Mouse (Mus musculus): ENCODE data around the gene Palld.

The Palld gene

DNA sequence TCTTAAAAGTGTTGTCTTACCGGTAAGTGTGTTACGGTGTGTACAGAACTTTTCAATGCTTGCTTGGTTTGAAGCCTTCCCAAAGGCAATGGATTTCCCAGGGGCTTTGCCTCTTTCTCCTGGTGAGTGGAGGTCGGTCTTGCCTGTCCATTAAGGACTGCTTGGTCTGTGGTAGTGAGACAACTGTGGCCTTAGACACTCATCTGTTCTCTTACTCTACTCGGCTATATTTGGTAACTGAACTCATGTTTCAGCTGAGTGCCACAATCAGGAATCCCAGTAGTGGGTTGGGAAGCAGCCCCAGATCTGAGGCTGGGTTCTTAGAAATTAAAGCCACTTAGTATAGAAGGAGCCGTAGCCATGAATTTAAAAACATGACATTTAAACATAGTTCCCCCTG lies at the start of gene Palld:
Gene Palld (minus strand): TSS at position 170 of the 400 bp plus-strand sequence.
- DNase-seq = no peak

DNA sequence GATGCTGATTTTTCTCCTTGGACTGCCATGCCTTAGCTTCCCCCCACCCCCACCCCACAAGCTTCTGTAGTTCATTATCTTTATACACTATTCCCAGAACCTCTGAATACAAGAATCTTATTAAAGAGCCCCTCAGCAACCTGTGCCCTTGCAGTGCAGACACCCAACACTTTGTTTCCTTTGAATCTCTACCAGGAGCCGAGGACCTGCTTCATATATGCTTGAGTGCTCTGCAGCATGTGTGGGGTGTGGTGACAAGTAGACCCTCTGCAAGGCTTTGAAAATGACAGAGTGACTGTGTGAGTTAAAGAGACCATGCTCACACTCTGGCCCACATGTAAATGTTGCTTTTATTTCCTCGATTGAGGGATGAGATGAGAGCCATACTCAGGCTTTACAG lies 35.1 kb upstream of the Palld start:
- no peak for DNase-seq

DNA sequence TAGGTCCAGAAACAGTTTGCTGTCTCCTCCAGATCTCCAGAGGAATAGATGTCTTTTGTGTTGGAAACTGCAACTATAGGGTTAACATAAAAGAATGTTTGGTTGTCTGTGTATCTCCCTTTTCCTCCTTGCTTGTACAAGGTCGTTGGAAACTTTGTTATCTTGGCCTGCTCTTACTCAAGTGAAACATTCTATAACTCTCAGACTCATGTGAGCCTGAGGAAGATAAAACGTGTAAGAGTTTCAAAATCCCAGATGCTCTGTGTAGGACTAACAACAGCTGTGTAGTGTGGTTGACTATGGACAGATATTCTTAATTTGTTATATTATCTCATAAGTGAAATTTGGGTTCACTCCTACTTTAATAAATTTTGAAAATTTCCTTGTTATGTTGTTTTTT lies 30.8 kb upstream of the Palld start:
- DNase-seq = no peak

DNA sequence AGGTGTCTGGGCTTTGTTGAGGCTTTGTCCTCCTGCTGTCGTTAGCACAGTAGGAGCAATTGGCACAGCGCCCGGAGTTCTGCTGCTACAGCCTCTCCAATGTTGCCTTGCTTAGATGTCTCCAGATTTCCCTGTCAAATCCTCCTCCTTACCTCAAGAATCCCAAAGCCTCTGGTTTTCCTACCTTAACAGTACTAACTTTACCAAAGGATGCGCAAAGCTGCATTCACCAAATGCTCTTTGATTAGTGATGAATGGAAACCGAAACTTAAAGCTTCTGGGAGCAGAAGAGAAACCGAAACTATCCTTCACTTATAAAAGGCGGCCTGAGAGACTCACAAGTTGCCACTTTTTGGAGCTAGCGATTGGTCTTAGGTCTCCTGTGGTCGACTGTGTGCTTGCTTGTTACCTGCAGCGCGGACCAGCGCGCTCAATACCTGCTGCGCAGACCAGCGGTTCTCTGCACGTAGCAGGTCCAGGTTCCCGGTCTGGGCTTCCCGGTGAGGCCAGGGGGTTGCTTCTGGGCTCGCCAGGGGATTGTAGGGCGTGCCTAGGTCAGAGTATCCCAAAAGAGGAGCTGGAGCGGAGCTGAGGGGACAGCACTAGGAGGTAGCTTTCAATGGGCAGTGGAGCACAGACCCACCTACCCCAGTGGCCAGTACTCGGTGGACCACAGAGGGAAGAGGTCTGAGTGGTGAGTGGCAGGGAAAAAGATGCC lies 25.4 kb upstream of the Palld start, which contains the start of gene Ddx60:
Gene Ddx60 (plus strand): TSS at position 311 of the 718 bp plus-strand sequence.
- peak; percentile 23 to 33 for DNase-seq

DNA sequence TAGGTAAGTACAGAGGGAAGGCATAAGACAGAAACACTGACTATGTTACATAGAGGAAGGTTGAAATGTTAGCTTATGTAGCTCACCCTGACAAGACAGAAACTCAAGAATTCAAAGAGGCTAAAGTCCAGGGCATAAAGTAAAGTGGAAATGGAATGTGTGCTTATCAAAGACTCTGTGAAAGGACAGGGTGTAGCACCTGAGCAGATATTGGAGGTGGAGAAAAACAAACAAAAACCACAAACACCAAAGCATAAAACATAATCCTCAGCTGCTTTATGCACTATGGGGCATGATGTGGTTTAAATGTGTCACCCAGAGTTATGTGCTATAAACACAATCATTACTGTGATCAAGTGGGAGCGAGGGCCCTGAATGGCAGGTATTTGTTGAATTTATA lies 22.0 kb upstream of the Palld start:
- no peak for DNase-seq

DNA sequence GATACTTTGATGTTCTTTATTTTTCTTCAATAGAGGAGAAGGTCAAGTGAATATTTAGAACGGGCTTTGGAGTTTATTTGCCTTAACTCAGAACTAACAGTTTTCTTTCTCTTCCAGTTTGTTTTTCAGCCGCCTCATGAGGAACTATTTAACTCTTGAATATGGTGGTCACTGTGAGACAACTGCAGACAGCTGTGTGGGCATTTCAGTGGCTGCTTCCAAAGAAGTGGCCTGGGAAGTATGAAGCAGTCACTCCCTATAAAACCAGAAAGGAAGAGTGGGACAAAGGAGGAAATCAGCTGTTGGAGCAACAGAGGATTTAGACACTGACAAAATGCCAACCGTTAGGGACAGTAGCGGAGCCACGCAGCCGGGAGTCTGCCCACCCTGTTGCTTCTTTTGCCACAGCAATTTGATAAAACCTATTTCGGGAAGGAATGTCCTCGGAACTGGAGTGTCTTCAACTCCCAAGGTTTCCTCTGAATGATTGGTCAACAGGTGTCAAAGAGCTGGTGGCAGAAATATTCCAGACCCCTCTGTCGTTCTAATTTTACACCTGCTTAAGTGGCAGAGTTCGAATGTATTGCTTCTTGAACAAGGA lies 19.1 kb upstream of the Palld start:
- no peak for DNase-seq

DNA sequence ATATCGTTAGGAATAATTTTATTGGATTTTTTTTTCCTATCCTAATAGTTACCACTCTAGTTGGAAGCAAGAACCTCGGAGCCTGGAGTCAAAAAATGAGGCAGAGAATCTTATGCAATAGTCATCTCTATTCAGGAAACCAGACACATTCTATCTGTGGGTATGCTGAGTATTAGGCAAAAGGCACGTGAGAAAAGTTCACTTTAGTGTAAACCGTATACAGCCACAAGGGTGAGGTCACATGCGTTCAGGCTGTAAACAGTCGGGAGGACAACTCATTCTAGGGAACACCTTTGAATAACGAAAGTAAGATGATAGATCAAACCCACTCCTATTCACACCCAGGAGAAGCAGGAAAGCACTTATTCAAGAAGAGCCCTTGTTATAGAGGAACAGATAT lies 17.9 kb upstream of the Palld start:
- no peak for DNase-seq

DNA sequence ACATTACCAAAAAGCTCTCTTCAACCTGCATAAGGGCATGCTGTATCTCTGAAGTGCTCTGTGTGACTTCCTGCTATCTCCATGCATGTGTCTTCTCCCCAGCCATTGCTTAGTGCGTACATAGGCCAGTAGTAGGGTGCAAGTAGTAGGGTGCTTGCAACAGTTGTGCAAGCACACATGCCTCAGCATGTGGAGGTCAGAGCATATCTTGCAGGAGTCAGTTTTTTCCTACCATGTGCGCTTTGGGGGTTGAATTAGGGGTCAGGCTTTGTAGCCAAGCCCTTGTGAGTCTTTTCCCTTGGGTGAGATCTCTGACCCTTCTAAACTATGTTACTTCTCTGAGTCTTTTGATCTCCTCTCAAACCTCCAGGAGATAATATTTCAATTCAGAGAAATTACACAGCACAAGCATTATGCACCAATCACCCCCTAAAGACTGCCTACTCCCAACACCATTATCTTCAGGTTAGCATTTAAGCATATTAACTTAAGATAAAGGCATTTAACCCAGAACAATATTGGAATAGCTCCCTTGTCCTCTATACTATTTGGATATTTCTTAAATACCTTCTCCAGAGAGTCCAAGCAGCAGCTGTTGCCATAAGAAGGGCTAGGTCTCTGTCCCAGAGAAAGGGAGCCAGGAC lies 16.8 kb upstream of the Palld start:
- DNase-seq = no peak

DNA sequence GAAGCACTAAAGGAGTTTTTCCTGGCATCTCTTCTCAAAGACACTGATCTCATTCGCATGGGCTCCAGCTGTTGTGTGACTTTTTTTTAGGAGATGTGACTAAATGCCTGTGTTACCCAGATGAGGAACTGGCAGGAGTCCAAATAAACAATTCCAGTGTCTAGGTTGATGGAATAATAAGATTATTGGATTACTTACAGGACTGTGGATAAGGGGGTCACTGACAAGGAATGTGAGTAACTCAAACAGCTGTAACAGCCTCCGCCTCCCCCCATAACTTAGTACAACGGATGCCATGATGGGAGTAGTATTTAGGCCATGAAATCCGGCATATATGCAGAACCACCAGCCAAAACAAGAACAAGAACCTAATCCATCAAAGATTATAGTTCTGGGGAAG lies 14.8 kb upstream of the Palld start:
- no peak for DNase-seq

DNA sequence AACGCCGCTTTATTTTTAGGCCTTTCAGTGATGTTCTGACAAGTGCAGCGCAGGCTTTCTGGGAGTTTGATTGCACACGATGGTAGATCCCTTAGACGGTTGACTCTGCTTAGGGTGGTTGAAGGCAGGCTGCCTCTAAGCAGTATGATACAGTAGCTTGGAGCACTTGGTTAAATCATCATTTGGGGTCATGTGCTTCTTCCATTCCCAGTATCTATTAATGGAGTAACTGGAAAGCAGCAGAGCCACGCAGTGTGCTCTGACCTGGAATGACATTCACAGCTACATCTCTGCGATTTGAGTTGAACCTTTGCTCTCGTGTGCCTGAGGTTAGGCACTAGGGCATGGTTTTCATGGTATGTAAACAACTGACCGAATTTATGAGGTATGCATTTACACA lies 11.5 kb upstream of the Palld start:
- DNase-seq = no peak

DNA sequence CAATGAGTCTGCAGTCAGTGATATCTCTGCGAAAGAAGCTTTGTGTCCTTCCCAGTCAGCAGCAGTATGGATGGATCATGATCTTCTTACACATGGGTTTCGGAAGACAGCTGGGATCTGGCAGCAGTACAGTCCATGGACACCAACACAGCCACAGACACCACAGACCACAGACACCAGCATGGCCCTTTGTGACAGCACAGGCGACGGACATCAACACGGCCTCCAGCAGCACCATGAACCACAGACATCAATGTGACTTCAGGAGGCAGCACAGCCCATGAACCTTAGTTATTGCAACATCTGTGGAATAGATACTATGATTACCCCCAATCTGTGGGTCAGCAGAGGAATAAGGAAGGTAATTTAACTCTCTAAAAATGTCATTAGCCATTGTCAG lies 10.3 kb upstream of the Palld start:
- no peak for DNase-seq

DNA sequence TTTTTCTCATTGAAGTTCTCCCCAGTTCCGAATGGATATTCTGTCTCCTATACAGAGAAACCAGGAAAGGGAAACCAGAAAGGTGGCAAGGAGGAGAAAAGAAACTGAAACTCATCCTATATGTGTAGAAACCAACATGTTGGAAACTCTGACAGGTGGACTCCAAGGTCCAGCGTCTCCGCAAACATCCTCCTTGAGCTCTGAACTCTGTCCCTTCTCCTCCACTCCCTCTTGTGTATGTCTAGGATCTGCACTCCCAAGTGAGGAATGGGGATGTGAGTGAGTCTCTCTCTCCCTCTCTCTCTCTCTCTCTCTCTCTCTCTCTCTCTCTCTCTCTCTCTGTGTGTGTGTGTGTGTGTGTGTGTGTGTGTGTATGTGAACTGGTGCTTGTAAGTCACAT lies 6.8 kb upstream of the Palld start:
- no peak for DNase-seq

DNA sequence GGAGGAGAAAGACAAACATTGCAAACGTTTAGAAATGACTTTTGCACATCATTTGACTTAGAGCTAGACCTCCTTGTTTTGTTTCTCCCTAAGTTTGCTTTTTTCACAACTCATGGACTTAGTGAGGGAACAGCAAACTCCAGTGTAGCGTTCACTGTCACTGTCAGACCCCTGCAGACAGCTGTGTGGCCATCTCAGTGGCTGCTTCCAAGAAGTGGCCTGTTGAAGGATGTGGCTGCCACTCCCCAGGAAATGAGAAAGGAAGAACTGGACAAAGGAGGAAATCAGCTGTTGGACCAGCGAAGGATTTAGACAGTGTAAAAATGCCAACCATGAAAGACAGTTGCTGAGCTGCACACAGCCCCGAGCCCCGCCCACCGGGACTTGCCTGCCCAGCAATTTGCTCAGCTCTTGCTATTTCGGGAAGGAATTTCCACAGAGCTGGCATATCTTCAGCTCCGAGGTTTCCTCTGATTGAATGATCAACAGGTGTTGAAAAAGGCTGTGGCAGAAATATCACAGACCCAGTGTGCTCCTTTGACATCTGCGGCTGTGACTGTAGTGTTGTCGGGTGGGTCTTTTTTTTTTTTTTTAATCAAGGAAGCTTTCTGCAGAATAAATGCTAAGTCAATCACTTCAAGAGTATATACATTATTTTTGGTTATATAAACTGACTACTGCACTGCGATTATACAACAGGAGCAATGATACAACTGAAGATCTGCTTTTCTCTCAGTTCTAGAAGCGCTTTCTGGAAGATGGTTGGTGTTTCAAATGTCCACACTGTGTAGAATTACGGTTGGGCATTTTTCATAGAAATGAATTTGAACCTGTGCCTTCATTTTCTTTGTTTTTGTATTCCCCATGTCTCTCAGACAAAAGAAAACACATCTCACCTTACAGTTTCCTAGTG lies 6.1 kb upstream of the Palld start:
- no peak for DNase-seq

DNA sequence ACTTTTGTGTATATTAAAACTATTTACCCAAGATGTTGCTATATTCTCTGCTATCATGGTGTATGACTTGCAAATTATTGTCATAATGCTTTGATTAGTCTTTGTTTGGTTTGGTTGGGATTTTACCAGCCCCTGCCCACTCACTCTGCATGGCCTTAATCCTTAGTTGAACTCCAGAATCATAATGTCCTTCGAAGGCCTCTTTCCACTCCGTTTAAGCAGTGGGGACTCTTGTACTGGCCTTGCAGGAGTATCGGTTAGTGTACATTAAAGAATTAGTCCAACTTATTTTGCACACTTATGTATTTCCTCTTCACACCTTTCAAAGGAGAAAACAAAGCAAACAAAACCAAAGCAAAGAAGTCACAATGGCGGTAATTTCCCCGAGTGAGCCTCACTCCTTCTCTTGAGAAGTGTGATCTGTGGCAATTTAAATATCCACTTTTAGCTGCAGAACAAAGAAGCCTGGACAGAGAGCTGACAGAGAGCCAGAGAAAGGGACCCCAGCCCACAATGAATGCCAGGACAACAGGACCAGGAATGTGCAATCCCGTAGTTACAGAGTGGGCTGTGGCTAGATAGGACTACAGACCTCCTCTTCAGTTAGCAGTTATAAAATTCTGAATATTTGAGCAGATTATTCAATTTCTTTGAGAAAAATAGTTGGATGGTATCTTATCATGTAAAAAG lies 1.3 kb downstream of the Palld start:
- no peak for DNase-seq

DNA sequence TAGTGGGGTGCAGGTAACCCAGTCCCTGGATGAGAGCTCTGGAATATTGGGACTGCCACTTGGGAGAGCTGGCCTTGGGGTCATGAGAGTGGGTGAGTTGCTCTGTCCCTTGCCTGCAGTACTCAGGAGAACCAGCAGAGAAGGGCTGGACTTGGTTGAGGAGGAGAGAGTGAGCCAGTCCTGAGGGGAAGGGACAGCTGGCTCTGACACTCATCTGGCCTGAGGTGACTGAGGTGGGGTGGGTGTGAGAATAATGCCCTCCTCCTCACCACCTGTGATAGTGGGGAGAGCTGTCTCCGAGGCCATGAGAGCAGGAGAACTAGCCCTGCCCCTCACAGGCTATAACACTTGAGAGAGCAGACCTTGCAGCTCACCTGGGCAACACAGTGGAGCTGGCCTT lies 5.1 kb downstream of the Palld start:
- no peak for DNase-seq

DNA sequence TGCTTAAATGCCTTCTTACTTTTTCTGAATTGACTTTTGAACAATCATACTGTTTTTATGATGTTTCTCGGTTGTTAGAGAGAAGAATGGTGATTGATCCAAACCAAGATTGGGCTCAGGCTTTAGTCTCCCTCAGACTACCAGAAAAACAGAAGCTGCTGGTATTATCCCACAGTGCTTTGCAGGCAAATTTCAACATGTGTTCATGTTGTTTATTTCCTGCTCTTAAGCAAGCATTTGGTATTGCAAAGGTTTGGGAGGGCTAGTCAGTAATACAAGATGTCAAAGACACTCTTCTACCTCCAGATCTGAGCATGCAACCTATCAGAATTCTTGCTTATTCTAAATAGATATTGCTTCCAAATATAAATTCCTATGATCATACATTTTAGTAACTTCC lies 5.7 kb downstream of the Palld start:
- DNase-seq = no peak

DNA sequence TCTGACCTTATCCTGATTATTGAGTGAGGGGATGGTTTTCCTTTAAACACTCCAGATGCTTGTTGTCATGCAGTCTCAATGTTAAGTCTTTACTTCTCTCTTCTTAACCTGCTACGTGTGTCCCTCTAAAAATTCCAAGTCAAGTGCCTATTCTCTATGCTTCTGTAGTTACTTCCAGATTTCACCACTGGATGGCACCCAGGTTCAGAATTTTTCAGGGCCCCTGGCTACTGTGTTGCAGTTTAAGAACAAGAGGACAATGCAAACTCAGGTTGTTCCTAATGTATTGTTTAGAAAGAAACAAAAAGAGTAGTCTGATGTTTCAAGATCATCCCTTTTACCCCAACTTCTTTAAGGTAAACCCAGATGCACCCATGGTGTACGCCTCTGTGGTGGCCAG lies 8.4 kb downstream of the Palld start:
- DNase-seq = peak; percentile 6 to 12

DNA sequence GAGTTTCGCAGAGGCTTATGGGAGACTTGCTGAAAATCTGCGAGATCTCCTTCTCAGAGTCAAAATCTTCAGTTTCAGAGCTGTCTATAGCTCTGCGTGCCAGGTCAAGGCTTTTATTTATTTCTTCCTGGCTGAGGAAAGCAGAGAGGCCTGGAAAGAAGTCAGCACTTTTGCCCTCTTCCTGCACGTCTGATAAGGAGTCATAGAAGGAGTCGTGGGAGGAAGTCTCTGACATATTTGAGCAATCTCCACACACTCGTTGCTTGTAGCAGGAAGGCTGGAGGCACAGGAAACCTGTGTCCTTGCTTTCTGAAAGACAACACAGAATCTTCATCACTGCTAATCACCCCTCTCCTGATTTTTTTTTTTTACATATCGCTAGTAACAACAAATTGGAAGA lies 24.9 kb downstream of the Palld start:
- no peak for DNase-seq

DNA sequence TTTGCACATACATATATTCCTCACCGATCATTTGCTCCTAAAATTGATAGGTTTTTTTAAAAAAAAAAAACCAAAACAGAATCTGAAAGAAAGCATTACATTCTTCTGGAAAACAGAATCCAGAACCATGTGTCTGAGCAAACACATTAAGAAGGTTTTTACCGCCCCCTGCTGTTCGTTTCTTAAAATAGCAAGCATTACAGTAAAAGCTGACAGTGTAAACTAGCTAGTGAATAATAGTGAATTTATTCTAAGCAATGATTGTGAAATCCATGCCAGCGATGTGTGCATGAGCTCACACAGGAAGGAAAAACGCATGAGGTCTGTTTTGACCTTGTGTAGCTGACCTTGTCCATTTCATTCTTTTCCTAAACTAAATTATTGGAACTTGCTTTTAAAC lies 27.2 kb downstream of the Palld start:
- peak in 1 of 2 experiments; percentile 26 for DNase-seq

DNA sequence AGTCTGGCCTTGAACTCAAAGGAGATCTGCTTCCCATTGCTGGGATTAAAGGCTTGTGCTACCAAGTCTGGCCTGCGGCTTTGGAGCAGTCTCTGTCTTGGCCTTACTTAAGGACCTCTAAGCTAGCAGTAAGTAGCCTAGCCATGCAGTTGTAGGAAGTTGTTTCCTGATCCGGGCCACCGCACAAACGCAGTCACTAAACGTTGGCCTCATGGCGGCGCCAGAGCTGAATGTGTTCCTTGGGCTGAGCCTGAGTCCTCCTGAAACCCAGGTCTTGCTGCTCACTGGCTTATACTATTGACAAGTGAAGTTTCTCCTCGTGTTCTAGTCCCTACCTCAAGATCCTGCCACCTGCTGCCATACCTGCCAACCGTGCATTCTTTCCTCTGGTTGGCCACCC lies 28.5 kb downstream of the Palld start:
- no peak for DNase-seq

DNA sequence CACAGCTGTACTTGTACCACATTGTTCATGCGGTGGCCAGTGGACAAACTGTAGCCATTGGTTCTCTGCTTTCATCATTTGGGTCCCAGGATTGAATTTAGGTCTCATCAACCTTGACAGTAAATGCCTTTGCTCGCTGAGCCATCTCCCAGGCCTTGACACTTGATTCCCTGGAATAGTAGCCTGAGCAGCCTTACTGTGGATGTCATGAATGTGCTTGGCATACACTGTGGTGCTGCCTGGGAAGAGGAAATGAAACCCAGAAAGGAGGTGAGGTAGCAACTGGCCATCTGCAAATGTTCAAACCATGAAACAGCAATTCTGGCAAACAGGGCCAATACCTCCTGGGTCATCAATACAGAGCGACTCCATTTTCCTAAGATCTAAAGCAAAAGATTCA lies 34.0 kb downstream of the Palld start:
- DNase-seq = no peak

DNA sequence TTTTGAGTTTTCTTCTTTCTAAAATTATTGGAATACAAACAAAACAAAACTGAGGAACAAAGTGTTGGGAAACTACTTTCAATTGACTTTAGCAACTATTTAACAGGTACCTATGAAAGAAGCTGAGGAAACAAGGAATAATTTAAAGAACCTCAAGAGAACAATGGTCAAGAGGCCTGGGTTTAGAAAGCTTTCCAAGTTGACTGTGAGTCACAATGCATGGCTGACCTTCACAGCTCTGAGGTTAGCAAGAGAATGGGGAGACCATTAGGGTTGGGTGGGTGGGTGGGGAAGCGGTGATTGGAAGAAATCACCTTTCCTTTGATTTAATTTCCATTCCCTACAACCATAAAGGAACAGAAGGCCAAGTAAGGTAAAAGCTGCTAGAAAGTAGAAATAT lies 35.6 kb downstream of the Palld start:
- DNase-seq = no peak

DNA sequence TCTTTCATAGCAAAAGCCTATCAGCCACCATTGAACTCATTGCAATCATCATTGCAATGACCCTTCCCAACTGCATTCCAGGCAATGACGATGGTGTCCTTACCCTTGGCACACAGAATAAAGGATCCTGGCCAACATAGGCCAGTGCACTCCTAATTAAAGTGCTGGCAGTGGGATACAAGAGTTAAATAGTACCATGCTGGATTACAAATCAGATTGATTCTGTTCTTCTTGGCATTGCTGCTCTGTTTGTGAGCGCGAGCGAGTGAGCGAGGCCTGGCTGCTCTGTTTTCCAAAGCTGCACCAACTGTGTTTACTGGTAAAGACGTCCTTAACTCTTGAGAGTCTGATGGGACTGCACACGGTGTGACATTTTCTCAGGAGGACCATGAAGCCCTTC lies 37.1 kb downstream of the Palld start:
- DNase-seq = no peak
